8 mouse cellular contexts compared by ENCODE assay signal in the genomic region with DNA sequence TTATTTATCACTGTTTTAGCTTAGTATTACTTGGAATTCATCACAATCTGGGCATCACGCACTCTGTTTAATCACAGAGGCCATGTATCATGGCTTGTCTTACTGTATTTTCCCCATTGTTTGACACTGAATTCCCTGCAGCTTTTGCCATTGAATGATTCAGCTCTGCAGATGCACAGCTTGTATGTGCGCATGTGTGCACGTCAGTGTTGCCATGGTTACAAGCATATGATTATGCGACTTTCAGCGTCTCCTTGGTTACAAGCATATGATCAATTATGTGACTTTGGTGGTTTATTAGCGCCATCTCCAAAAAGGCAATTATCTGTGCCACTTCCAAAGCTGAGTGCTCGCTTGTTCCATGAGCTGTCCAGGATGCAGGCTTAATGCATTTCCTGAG. TPM values are rescaled to one million over a fixed set of nuclear protein-coding genes. Genes with fewer than 3 reads are reported as not detected.
DNase-seq lines count a peak whose midpoint lies in the region; ATAC-seq and TF ChIP-seq lines count a peak whose summit lies in the region.

No protein-coding gene starts in this region.

- TF ChIP-seq CTCF in heart, adult 2 months (IDR thresholded peaks at IDR 0.05): no peak

- peak overlapping the region; percentile 52 for H3K9ac ChIP-seq in midbrain, embryonic 15.5 days
- H3K9ac ChIP-seq in heart, adult 2 months (ENCODE audit: low read depth, low read length): no peak overlapping the region

- H3K79me2 ChIP-seq in heart, adult 2 months (replicated peaks; ENCODE audit: control insufficient read depth, insufficient read depth, low read length): no peaks in the 10 kb centered on the region

- peak; percentile 80 for ATAC-seq in midbrain, embryonic 15.5 days (replicated peaks)

- intact Hi-C loops in heart, adult 2 months (cut with DNase I): loop anchor here (1.0 kb wide), 2 partner anchors 127 to 216 kb away; no protein-coding TSS in a partner anchor

- H3K4me3 ChIP-seq in midbrain, embryonic 15.5 days: peak overlapping the region; percentile 51
- no peak overlapping the region for H3K4me3 ChIP-seq in heart, adult 2 months

- 14% methylated on average over 7 of the region's 7 CpGs for WGBS in midbrain, embryonic 15.5 days
- WGBS in heart, adult 2 months: 66% methylated on average over 7 of the region's 7 CpGs

- H3K36me3 ChIP-seq in midbrain, embryonic 15.5 days (replicated peaks): peaks cover 29% of the 10 kb centered on the region; the same call in 1 of the 2 replicates
- no peaks in the 10 kb centered on the region; the same call in 1 of the 2 replicates for H3K36me3 ChIP-seq in heart, adult 2 months (ENCODE audit: control insufficient read depth, insufficient read depth, low read length)

- H3K4me1 ChIP-seq in midbrain, embryonic 15.5 days: peaks cover 25% of the 10 kb centered on the region
- no peaks in the 10 kb centered on the region for H3K4me1 ChIP-seq in heart, adult 2 months (ENCODE audit: control insufficient read depth, insufficient read depth, low read length)

- TF ChIP-seq POLR2A in heart, adult 2 months (IDR thresholded peaks at IDR 0.05; ENCODE audit: insufficient read depth, low read depth, low read length): no peak

- peaks cover 11% of the 10 kb centered on the region; the same call in 1 of the 2 replicates for H3K9me3 ChIP-seq in midbrain, embryonic 15.5 days

- H3K27ac ChIP-seq in midbrain, embryonic 15.5 days: peak overlapping the region; percentile 93
- no peak overlapping the region for H3K27ac ChIP-seq in heart, adult 2 months

- H3K27me3 ChIP-seq in midbrain, embryonic 15.5 days (replicated peaks): no peaks in the 10 kb centered on the region
- no peaks in the 10 kb centered on the region for H3K27me3 ChIP-seq in heart, adult 2 months (ENCODE audit: control insufficient read depth, insufficient read depth, low read length)

- peak; percentile 31 for DNase-seq in CD4-positive helper T cell, adult 2 months (ENCODE audit: low read depth, low spot score)
- DNase-seq in embryo, embryonic 11 days: peak; percentile 64
- DNase-seq in layer of hippocampus, adult 11-12 months (ENCODE audit: low spot score): peak; percentile 86
- DNase-seq in ovary, adult 18-20 months (ENCODE audit: low spot score): no peak
- no peak for DNase-seq in ovary, postnatal 14 days (ENCODE audit: low spot score)
- DNase-seq in spleen, postnatal 36 days (ENCODE audit: low spot score in 2 of 2): no peak
- no peak for DNase-seq in heart, adult 2 months

- no peak for TF ChIP-seq EP300 in heart, adult 2 months (IDR thresholded peaks at IDR 0.05; ENCODE audit: insufficient read depth, low read depth, low read length)

- peak overlapping the region; percentile 52 for H3K4me2 ChIP-seq in midbrain, embryonic 15.5 days

RNA-seq across cellular contexts. Expression of gene Mcmbp, which starts 49.5 kb away (rescaled TPM):
- 48.7 and 49.3 TPM in 2 replicates for polyA plus RNA-seq in midbrain, embryonic 15.5 days (2015; fragmentation: Nextera tagmentation; extraction: Ambion mirVana)
- 10 to 100 TPM; 23.7 to 25.2 TPM for total RNA-seq in heart, adult 2 months (2021)
- polyA plus RNA-seq in heart, adult 2 months (2012; rRNA removed): 14.0 and 25.0 TPM in 2 replicates

RNA-seq across cellular contexts. Expression of gene Sec23ip, which starts 53.9 kb away (rescaled TPM):
- 37.7 and 38.5 TPM in 2 replicates for polyA plus RNA-seq in midbrain, embryonic 15.5 days (2015; fragmentation: Nextera tagmentation; extraction: Ambion mirVana)
- total RNA-seq in heart, adult 2 months (2021): 10 to 100 TPM; 25.1 to 26.8 TPM
- polyA plus RNA-seq in heart, adult 2 months (2012; rRNA removed): 26.5 and 33.0 TPM in 2 replicates

Comparison
In these comparisons a context has a peak if more than half of its experiments do, and no peak if none do; other contexts are left out.
1. DNase-seq: peak in CD4-positive helper T cell, adult 2 months (single experiment), embryo, embryonic 11 days (single experiment) and layer of hippocampus, adult 11-12 months (single experiment); none in ovary, adult 18-20 months (single experiment), ovary, postnatal 14 days (single experiment), spleen, postnatal 36 days (0 of 2) and heart, adult 2 months (0 of 2).